Mouse (Mus musculus): ENCODE results near the gene Fut2.
A peak's percentile ranks its signal among the peaks of the same experiment; 100 is the strongest.
"Not testable (repeated sequence)": the region's sequence is repeated elsewhere in the genome, so short reads cannot be mapped to it uniquely, and the experiment has no call there.

Gene Fut2

GRCm38 (mm10) chr7:45677627-45678295 lies 11.6 kb upstream of the Fut2 start:
- no peak for DNase-seq (ENCODE audit: low spot score)

GRCm38 (mm10) chr7:45668921-45669320 lies 2.7 kb upstream of the Fut2 start:
- no peak for DNase-seq (ENCODE audit: low spot score)

GRCm38 (mm10) chr7:45667761-45668160 lies 1.6 kb upstream of the Fut2 start:
- no peak for DNase-seq (ENCODE audit: low spot score)

GRCm38 (mm10) chr7:45665303-45666138 lies 673 bp downstream of the Fut2 start:
- DNase-seq (ENCODE audit: low spot score), result no peak

- not testable (repeated sequence) for DNase-seq (ENCODE audit: low spot score)
These were observed 4.5 kb downstream of the Fut2 start for GRCm38 (mm10) chr7:45661702-45662101.

- no peak for DNase-seq (ENCODE audit: low spot score)
These were observed 5.3 kb downstream of the Fut2 start for GRCm38 (mm10) chr7:45660746-45661478.

- DNase-seq (ENCODE audit: low spot score), result no peak
These were observed 11.7 kb downstream of the Fut2 start for GRCm38 (mm10) chr7:45654424-45655047.

GRCm38 (mm10) chr7:45650484-45650883 lies 15.7 kb downstream of the Fut2 start:
- DNase-seq (ENCODE audit: low spot score), result not testable (repeated sequence)

- no peak for DNase-seq (ENCODE audit: low spot score)
These were observed 16.8 kb downstream of the Fut2 start for GRCm38 (mm10) chr7:45649351-45649750.

GRCm38 (mm10) chr7:45646671-45647070 lies 19.5 kb downstream of the Fut2 start:
- no peak for DNase-seq (ENCODE audit: low spot score)

- no peak for DNase-seq (ENCODE audit: low spot score)
These were observed 20.6 kb downstream of the Fut2 start for GRCm38 (mm10) chr7:45645591-45645971.

- DNase-seq (ENCODE audit: low spot score), result no peak
These were observed 21.2 kb downstream of the Fut2 start for GRCm38 (mm10) chr7:45644872-45645590.

GRCm38 (mm10) chr7:45644183-45644582 lies 22.0 kb downstream of the Fut2 start:
- DNase-seq (ENCODE audit: low spot score), result no peak

- peak; percentile 91 for DNase-seq (ENCODE audit: low spot score)
These were observed 22.6 kb downstream of the Fut2 start for GRCm38 (mm10) chr7:45643441-45644178.

GRCm38 (mm10) chr7:45642503-45643255 lies 23.5 kb downstream of the Fut2 start:
- no peak for DNase-seq (ENCODE audit: low spot score)

GRCm38 (mm10) chr7:45642083-45642482 lies 24.1 kb downstream of the Fut2 start:
- no peak for DNase-seq (ENCODE audit: low spot score)

- no peak for DNase-seq (ENCODE audit: low spot score)
These were observed 24.7 kb downstream of the Fut2 start for GRCm38 (mm10) chr7:45641391-45642040.

- no peak for DNase-seq (ENCODE audit: low spot score)
These were observed 25.8 kb downstream of the Fut2 start for GRCm38 (mm10) chr7:45640191-45640957.

GRCm38 (mm10) chr7:45639561-45640027 lies 26.6 kb downstream of the Fut2 start, which contains the start of gene Mamstr:
TSS of gene Mamstr (plus strand) at chr7:45639977.
- DNase-seq (ENCODE audit: low spot score), result peak; percentile 45
